Mouse (Mus musculus) testis, adult 2 months (tissue): ENCODE measurements around the gene Kcnj12.

Source experiments
- CTCF ChIP-seq: fragments of 200-500 bp; IDR thresholded peaks from 2 replicates; pipeline ENCODE4 v1.5.1; 2012; ENCODE audit warnings: low read depth, mild to moderate bottlenecking, inconsistent platforms, low read length, moderate library complexity; ENCODE audit not compliant: control insufficient read depth, insufficient read depth, insufficient replicate concordance
- POLR2A ChIP-seq: fragments of 200-500 bp; IDR thresholded peaks from 2 replicates; pipeline ENCODE4 v1.6.1; 2012; ENCODE audit warnings: low read depth, mild to moderate bottlenecking, inconsistent platforms, low read length, moderate library complexity; ENCODE audit not compliant: control insufficient read depth

DNA sequence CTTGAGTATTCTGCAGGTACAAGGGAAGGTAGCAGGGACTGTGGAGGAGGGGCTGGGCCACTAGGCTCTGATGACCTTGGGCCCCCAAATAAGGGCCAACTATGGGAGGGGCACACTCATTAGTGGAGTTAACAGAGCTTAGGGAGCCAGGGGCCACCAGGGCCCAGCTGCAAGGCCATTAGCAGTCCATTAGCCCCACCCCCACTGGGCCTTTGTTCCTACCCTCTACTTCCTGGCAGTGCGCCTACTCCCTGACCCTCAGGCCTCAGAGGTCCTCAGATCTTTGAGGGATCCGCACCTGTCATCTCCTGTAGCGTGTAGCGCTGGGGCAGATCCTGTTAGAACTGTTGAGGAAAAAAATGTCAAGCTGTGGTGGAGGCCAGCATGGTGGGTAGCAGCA is 18.3 kb upstream of the Kcnj12 start:
- TF ChIP-seq CTCF = no peak
- no peak for TF ChIP-seq POLR2A
